Mouse (Mus musculus): Measurements from ENCODE around the gene Dvl1.

Dvl1 gene

GRCm38 (mm10) chr4:155871404-155871803 lies 24.2 kb downstream of the Dvl1 start:
- in situ Hi-C loops (cut with MboI, MseI), result no loop called here

- in situ Hi-C loops (cut with MboI, MseI), result no loop called here
Observed at GRCm38 (mm10) chr4:155883587-155883986, 36.4 kb downstream of the Dvl1 start.

- in situ Hi-C loops (cut with MboI, MseI), result no loop called here
Observed at GRCm38 (mm10) chr4:155886330-155886729, 39.1 kb downstream of the Dvl1 start.

- in situ Hi-C loops (cut with MboI, MseI), result no loop called here
Observed at GRCm38 (mm10) chr4:155887674-155888073, 40.5 kb downstream of the Dvl1 start.

GRCm38 (mm10) chr4:155888181-155888580 lies 41.0 kb downstream of the Dvl1 start:
- in situ Hi-C loops (cut with MboI, MseI), result no loop called here

- in situ Hi-C loops (cut with MboI, MseI), result no loop called here
Observed at GRCm38 (mm10) chr4:155889316-155889715, 42.1 kb downstream of the Dvl1 start.

GRCm38 (mm10) chr4:155891011-155891471 lies 43.8 kb downstream of the Dvl1 start:
- in situ Hi-C loops (cut with MboI, MseI), result no loop called here

GRCm38 (mm10) chr4:155891551-155892001 lies 44.4 kb downstream of the Dvl1 start, which contains the start of the genes Pusl1 and Acap3:
TSS of gene Pusl1 (minus strand) at chr4:155891781.
TSS of gene Acap3 (plus strand) at chr4:155891822.
- in situ Hi-C loops (cut with MboI, MseI), result no loop called here

GRCm38 (mm10) chr4:155892017-155892416 lies 44.8 kb downstream of the Dvl1 start:
- in situ Hi-C loops (cut with MboI, MseI), result no loop called here

GRCm38 (mm10) chr4:155892438-155893211 lies 45.4 kb downstream of the Dvl1 start:
- in situ Hi-C loops (cut with MboI, MseI), result no loop called here

GRCm38 (mm10) chr4:155893212-155893690 lies 46.0 kb downstream of the Dvl1 start:
- in situ Hi-C loops (cut with MboI, MseI), result no loop called here

GRCm38 (mm10) chr4:155894311-155894881 lies 47.2 kb downstream of the Dvl1 start:
- in situ Hi-C loops (cut with MboI, MseI), result no loop called here

GRCm38 (mm10) chr4:155895216-155895615 lies 48.0 kb downstream of the Dvl1 start:
- in situ Hi-C loops (cut with MboI, MseI), result loop anchor here (5.0 kb wide), 1 partner anchor 38 kb away; no protein-coding TSS in a partner anchor

- in situ Hi-C loops (cut with MboI, MseI), result loop anchor here (5.0 kb wide), 1 partner anchor 39 kb away; no protein-coding TSS in a partner anchor
Observed at GRCm38 (mm10) chr4:155895826-155896225, 48.6 kb downstream of the Dvl1 start.

- in situ Hi-C loops (cut with MboI, MseI), result loop anchor here (5.0 kb wide), 1 partner anchor 39 kb away; no protein-coding TSS in a partner anchor
Observed at GRCm38 (mm10) chr4:155896461-155896860, 49.3 kb downstream of the Dvl1 start.

- in situ Hi-C loops (cut with MboI, MseI), result loop anchor here (5.0 kb wide), 1 partner anchor 41 kb away; no protein-coding TSS in a partner anchor
Observed at GRCm38 (mm10) chr4:155898318-155898717, 51.1 kb downstream of the Dvl1 start.

GRCm38 (mm10) chr4:155899355-155899754 lies 52.2 kb downstream of the Dvl1 start:
- in situ Hi-C loops (cut with MboI, MseI), result loop anchor here (5.0 kb wide), 1 partner anchor 42 kb away; no protein-coding TSS in a partner anchor

- in situ Hi-C loops (cut with MboI, MseI), result loop anchor here (10.0 kb wide), 1 partner anchor 324 kb away; no protein-coding TSS in a partner anchor
Observed at GRCm38 (mm10) chr4:155901205-155901604, 54.0 kb downstream of the Dvl1 start.

- in situ Hi-C loops (cut with MboI, MseI), result loop anchor here (10.0 kb wide), 1 partner anchor 322 kb away; no protein-coding TSS in a partner anchor
Observed at GRCm38 (mm10) chr4:155903246-155903645, 56.0 kb downstream of the Dvl1 start.

GRCm38 (mm10) chr4:155904318-155905102 lies 57.3 kb downstream of the Dvl1 start:
- in situ Hi-C loops (cut with MboI, MseI), result loop anchor here (5.0 to 10.0 kb wide), 2 partner anchors 68 to 320 kb away; no protein-coding TSS in a partner anchor

GRCm38 (mm10) chr4:155905634-155906033 lies 58.4 kb downstream of the Dvl1 start:
- in situ Hi-C loops (cut with MboI, MseI), result loop anchor here (5.0 to 10.0 kb wide), 2 partner anchors 67 to 319 kb away; no protein-coding TSS in a partner anchor
